1 mouse cellular context compared by ENCODE assay signal in the genomic region with DNA sequence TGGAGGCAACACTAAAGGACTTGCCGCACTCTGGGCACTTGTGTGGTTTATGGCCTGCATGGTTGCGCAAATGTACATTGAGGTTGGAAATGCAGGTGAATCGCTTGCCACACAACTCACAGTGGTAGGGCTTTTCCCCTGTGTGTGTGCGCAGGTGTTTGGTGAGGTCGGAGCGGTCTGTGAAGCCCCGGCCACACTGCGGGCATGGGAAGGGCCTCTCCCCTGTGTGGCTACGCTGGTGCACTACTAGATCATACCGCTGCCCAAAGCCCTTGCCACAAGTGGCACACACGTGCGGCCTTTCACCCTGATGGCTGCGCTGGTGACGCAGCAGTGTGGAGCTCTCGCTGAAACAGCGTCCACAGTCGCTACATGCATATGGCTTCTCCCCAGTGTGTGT.
TF ChIP-seq lines count a peak whose summit lies in the region.

No protein-coding gene starts in this region.

TF ChIP-seq in MEL, 35 proteins besides CTCF, POLR2A, EP300 and RAD21:
- TF ChIP-seq POLR2AphosphoS2 (IDR thresholded peaks at IDR 0.05; ENCODE audit: low read length) (no peak), ZNF384 (IDR thresholded peaks at IDR 0.05; ENCODE audit: low read depth, low read length) (no peak), ZMIZ1 (IDR thresholded peaks at IDR 0.05; ENCODE audit: low read depth, low read length) (0 out of 2 replicates have a peak, but pooled peaks have one; percentile 18), JUND (IDR thresholded peaks at IDR 0.05; ENCODE audit: low read depth, low read length) (no peak), MAX (IDR thresholded peaks at IDR 0.05; ENCODE audit: low read length) (no peak)
